Mouse (Mus musculus): ENCODE data around the gene Bpi.

DNA sequence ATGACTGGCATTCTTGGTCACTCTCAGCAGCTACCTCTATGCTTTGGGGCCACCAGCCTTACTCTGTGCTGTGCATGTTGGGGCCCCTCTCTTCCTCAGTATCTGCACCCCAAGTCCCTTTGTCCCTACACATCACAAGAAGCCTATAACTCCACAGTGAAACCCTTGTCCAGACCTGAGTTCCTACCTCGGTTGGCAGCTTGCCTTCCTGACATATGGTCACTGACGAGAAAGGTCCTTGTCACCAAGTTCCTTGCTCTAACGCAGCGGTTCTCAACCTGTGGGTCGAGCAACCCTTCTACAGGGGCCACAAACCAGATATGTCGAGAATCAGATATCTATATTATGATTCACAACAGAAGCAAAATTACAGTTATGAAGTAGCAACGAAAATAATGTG, 25.2 kb downstream of the Bpi start:
- no peak for TF ChIP-seq CTCF (IDR thresholded peaks at IDR 0.05; ENCODE audit: low read depth)
- TF ChIP-seq EP300 (optimal IDR thresholded peaks at IDR 0.05), result no peak
